Mouse (Mus musculus): ENCODE results near the gene Prss22. TPM values are rescaled to one million over a fixed set of nuclear protein-coding genes. Genes with fewer than 3 reads are reported as not detected.

Prss22 gene
- polyA plus RNA-seq, 1 experiment = 0.06 TPM

- H3K27me3 ChIP-seq (ENCODE audit: control insufficient read depth, insufficient read depth, low read length) = no peaks in the 10 kb centered on the region
- H3K36me3 ChIP-seq (ENCODE audit: control insufficient read depth, insufficient read depth, low read length) = no peaks in the 10 kb centered on the region
- H3K27ac ChIP-seq (ENCODE audit: insufficient read depth, low read length) = no peak overlapping the region
- no peaks in the 10 kb centered on the region for H3K4me1 ChIP-seq (ENCODE audit: control insufficient read depth, insufficient read depth, insufficient read length)
- WGBS = 79% methylated on average over 7 of the region's 7 CpGs
- no peak for DNase-seq (ENCODE audit: low read depth in 1 of 2, low spot score in 2 of 2)
- TF ChIP-seq CTCF (IDR thresholded peaks at IDR 0.05; ENCODE audit: extremely low read depth, insufficient read depth, insufficient read length, insufficient replicate concordance) = no peak
- no peak for TF ChIP-seq POLR2A (IDR thresholded peaks at IDR 0.05; ENCODE audit: low read depth, low read length)
- H3K4me3 ChIP-seq (ENCODE audit: extremely low read depth, insufficient read depth, insufficient read length) = no peak overlapping the region
Observed at GRCm38 (mm10) chr17:24035087-24035486, 37.2 kb upstream of the Prss22 start.

- TF ChIP-seq POLR2A (IDR thresholded peaks at IDR 0.05; ENCODE audit: low read depth, low read length) (no peak), CTCF (IDR thresholded peaks at IDR 0.05; ENCODE audit: extremely low read depth, insufficient read depth, insufficient read length, insufficient replicate concordance) (no peak)
- DNase-seq (ENCODE audit: low read depth in 1 of 2, low spot score in 2 of 2) = no peak
- Histone ChIP-seq H3K4me1 (ENCODE audit: control insufficient read depth, insufficient read depth, insufficient read length) (no peaks in the 10 kb centered on the region), H3K36me3 (ENCODE audit: control insufficient read depth, insufficient read depth, low read length) (no peaks in the 10 kb centered on the region), H3K27me3 (ENCODE audit: control insufficient read depth, insufficient read depth, low read length) (no peaks in the 10 kb centered on the region), H3K27ac (ENCODE audit: insufficient read depth, low read length) (no peak overlapping the region), H3K4me3 (ENCODE audit: extremely low read depth, insufficient read depth, insufficient read length) (no peak overlapping the region)
- WGBS = 71% methylated on average over 11 of the region's 22 CpGs
Observed at GRCm38 (mm10) chr17:24030551-24030950, 32.7 kb upstream of the Prss22 start.

DNA sequence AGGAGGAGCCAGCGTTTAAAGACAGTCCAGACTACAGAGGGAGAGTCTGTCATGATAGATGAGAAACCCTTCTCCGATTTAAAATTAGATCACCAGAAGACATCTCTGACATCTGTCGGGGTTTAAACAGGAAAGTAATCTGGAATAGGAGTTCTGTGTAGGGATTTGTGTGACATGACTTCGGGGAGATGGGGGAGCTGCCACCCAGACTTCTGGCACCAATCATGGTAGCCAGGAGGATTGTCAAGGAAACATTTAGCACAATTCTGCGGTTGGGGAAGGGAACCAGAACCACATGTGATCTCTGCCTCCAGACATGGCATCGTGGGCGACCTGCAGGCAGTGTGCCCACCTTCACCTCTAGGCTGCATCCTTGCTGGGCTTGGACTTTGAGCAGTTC, 31.6 kb upstream of the Prss22 start:
- Histone ChIP-seq H3K4me1 (ENCODE audit: control insufficient read depth, insufficient read depth, insufficient read length) (no peaks in the 10 kb centered on the region), H3K27ac (ENCODE audit: insufficient read depth, low read length) (no peak overlapping the region), H3K27me3 (ENCODE audit: control insufficient read depth, insufficient read depth, low read length) (no peaks in the 10 kb centered on the region), H3K4me3 (ENCODE audit: extremely low read depth, insufficient read depth, insufficient read length) (no peak overlapping the region), H3K36me3 (ENCODE audit: control insufficient read depth, insufficient read depth, low read length) (no peaks in the 10 kb centered on the region)
- no peak for DNase-seq (ENCODE audit: low read depth in 1 of 2, low spot score in 2 of 2)
- WGBS = 86% methylated on average over 7 of the region's 7 CpGs
- TF ChIP-seq POLR2A (IDR thresholded peaks at IDR 0.05; ENCODE audit: low read depth, low read length) (no peak), CTCF (IDR thresholded peaks at IDR 0.05; ENCODE audit: extremely low read depth, insufficient read depth, insufficient read length, insufficient replicate concordance) (no peak)

GRCm38 (mm10) chr17:24021375-24022199, 23.7 kb upstream of the Prss22 start:
- Histone ChIP-seq H3K4me3 (ENCODE audit: extremely low read depth, insufficient read depth, insufficient read length) (no peak overlapping the region), H3K36me3 (ENCODE audit: control insufficient read depth, insufficient read depth, low read length) (no peaks in the 10 kb centered on the region), H3K27ac (ENCODE audit: insufficient read depth, low read length) (no peak overlapping the region), H3K27me3 (ENCODE audit: control insufficient read depth, insufficient read depth, low read length) (no peaks in the 10 kb centered on the region), H3K4me1 (ENCODE audit: control insufficient read depth, insufficient read depth, insufficient read length) (no peaks in the 10 kb centered on the region)
- no peak for DNase-seq (ENCODE audit: low read depth in 1 of 2, low spot score in 2 of 2)
- WGBS = 67% methylated on average over 5 of the region's 5 CpGs
- TF ChIP-seq POLR2A (IDR thresholded peaks at IDR 0.05; ENCODE audit: low read depth, low read length) (no peak), CTCF (IDR thresholded peaks at IDR 0.05; ENCODE audit: extremely low read depth, insufficient read depth, insufficient read length, insufficient replicate concordance) (no peak)

DNA sequence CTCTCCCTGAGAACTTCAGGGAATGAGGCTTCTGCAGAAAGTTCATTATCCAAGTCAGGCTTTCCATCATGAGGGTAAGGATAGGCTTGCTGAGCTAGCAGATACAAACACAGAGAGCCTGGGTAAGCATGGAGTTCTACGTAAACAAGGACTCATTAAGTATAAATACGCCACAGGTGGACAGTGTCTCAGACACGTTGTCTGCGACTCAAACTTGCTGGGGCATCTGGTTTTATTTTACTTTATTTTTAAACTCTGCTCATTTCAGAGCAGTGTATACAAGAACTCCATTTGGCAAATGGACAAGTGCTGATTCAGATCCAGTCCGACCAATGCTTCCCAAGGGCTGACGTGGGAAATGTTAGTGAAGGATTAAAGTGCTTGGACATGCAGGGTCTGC, 22.8 kb upstream of the Prss22 start:
- TF ChIP-seq CTCF (IDR thresholded peaks at IDR 0.05; ENCODE audit: extremely low read depth, insufficient read depth, insufficient read length, insufficient replicate concordance) = no peak
- no peak for TF ChIP-seq POLR2A (IDR thresholded peaks at IDR 0.05; ENCODE audit: low read depth, low read length)
- no peaks in the 10 kb centered on the region for H3K4me1 ChIP-seq (ENCODE audit: control insufficient read depth, insufficient read depth, insufficient read length)
- 87% methylated on average over 6 of the region's 6 CpGs for WGBS

DNA sequence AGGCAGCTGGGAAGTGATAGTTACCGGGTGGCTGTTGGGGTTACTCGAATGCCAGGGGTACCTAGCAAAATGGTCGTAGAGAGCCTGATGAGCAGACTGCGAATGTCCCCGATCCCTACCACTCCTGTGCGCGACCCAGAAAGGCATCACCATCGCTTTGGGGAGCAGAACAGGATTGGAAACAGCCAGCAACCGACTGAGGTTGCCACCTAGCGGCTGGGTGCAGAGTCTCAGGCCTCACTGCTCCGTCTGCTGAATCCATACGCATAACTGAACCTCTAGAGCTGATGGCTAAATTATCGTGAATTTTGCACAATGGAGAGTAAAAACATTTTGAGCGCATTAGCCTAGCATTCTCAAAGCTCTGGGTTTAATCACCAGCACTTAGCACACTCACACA, 17.8 kb upstream of the Prss22 start:
- Histone ChIP-seq H3K4me3 (ENCODE audit: extremely low read depth, insufficient read depth, insufficient read length) (no peak overlapping the region), H3K27ac (ENCODE audit: insufficient read depth, low read length) (no peak overlapping the region), H3K36me3 (ENCODE audit: control insufficient read depth, insufficient read depth, low read length) (no peaks in the 10 kb centered on the region), H3K27me3 (ENCODE audit: control insufficient read depth, insufficient read depth, low read length) (no peaks in the 10 kb centered on the region), H3K4me1 (ENCODE audit: control insufficient read depth, insufficient read depth, insufficient read length) (no peaks in the 10 kb centered on the region)
- WGBS = 49% methylated on average over 14 of the region's 14 CpGs
- TF ChIP-seq POLR2A (IDR thresholded peaks at IDR 0.05; ENCODE audit: low read depth, low read length) (no peak), CTCF (IDR thresholded peaks at IDR 0.05; ENCODE audit: extremely low read depth, insufficient read depth, insufficient read length, insufficient replicate concordance) (peak; percentile 37; the same call in 1 of the 2 replicates)
- DNase-seq (ENCODE audit: low read depth in 1 of 2, low spot score in 2 of 2) = no peak

More for the DNA sequence above, 22.8 kb upstream of the Prss22 start:
- DNase-seq (ENCODE audit: low read depth in 1 of 2, low spot score in 2 of 2) = no peak
- H3K36me3 ChIP-seq (ENCODE audit: control insufficient read depth, insufficient read depth, low read length) = no peaks in the 10 kb centered on the region
- no peaks in the 10 kb centered on the region for H3K27me3 ChIP-seq (ENCODE audit: control insufficient read depth, insufficient read depth, low read length)
- no peak overlapping the region for H3K27ac ChIP-seq (ENCODE audit: insufficient read depth, low read length)
- H3K4me3 ChIP-seq (ENCODE audit: extremely low read depth, insufficient read depth, insufficient read length) = no peak overlapping the region

- 89% methylated on average over 5 of the region's 5 CpGs for WGBS
- Histone ChIP-seq H3K4me1 (ENCODE audit: control insufficient read depth, insufficient read depth, insufficient read length) (no peaks in the 10 kb centered on the region), H3K27ac (ENCODE audit: insufficient read depth, low read length) (no peak overlapping the region), H3K4me3 (ENCODE audit: extremely low read depth, insufficient read depth, insufficient read length) (no peak overlapping the region), H3K27me3 (ENCODE audit: control insufficient read depth, insufficient read depth, low read length) (no peaks in the 10 kb centered on the region), H3K36me3 (ENCODE audit: control insufficient read depth, insufficient read depth, low read length) (no peaks in the 10 kb centered on the region)
- no peak for DNase-seq (ENCODE audit: low read depth in 1 of 2, low spot score in 2 of 2)
- TF ChIP-seq CTCF (IDR thresholded peaks at IDR 0.05; ENCODE audit: extremely low read depth, insufficient read depth, insufficient read length, insufficient replicate concordance) (no peak), POLR2A (IDR thresholded peaks at IDR 0.05; ENCODE audit: low read depth, low read length) (no peak)
Observed at GRCm38 (mm10) chr17:24014433-24014965, 16.6 kb upstream of the Prss22 start.

Data from spleen, adult 2 months (tissue).